Comparison of ENCODE assay signal across 7 mouse cellular contexts in genomic region chr3:105800675-105801190, GRCm38 (mm10). TPM values are rescaled to one million over a fixed set of nuclear protein-coding genes. Genes with fewer than 3 reads are reported as not detected.
DNase-seq lines count a peak whose midpoint lies in the region; ATAC-seq and TF ChIP-seq lines count a peak whose summit lies in the region.

No protein-coding gene starts in this region.

- ATAC-seq in limb, embryonic 13.5 days (ENCODE audit: low FRiP score, low read depth), result peak; percentile 74
- peak; percentile 83 for ATAC-seq in midbrain, embryonic 13.5 days

- no peaks in the 10 kb centered on the region for H3K36me3 ChIP-seq in limb, embryonic 13.5 days
- no peaks in the 10 kb centered on the region for H3K36me3 ChIP-seq in midbrain, embryonic 13.5 days

- peaks cover 46% of the 10 kb centered on the region for H3K4me1 ChIP-seq in bone marrow macrophage, adult 2 months (ENCODE audit: control insufficient read depth, insufficient read depth, low read length)
- peaks cover 33% of the 10 kb centered on the region for H3K4me1 ChIP-seq in limb, embryonic 13.5 days
- peaks cover 32% of the 10 kb centered on the region for H3K4me1 ChIP-seq in midbrain, embryonic 13.5 days (replicated peaks)

- DNase-seq in ovary, postnatal 14 days (ENCODE audit: low spot score), result peak; percentile 18
- no peak for DNase-seq in ovary, postnatal 36 days (ENCODE audit: low spot score)
- peak; percentile 11 to 17 for DNase-seq in gastrocnemius, adult 8-10 months (ENCODE audit: low spot score in 2 of 2)
- peak; percentile 48 for DNase-seq in testis, postnatal 14 days (ENCODE audit: low spot score)

- no peak for TF ChIP-seq CTCF in bone marrow macrophage, adult 2 months (IDR thresholded peaks at IDR 0.05; ENCODE audit: low read depth, low read length)

- peak overlapping the region; percentile 97 for H3K4me3 ChIP-seq in bone marrow macrophage, adult 2 months (ENCODE audit: insufficient read depth, low read length)
- peak overlapping the region; percentile 84 for H3K4me3 ChIP-seq in limb, embryonic 13.5 days
- H3K4me3 ChIP-seq in midbrain, embryonic 13.5 days (replicated peaks), result peak overlapping the region; percentile 87

- H3K9ac ChIP-seq in limb, embryonic 13.5 days, result peak overlapping the region; percentile 96
- H3K9ac ChIP-seq in midbrain, embryonic 13.5 days (replicated peaks), result peak overlapping the region; percentile 92

- H3K4me2 ChIP-seq in limb, embryonic 13.5 days (replicated peaks), result peak overlapping the region; percentile 84
- H3K4me2 ChIP-seq in midbrain, embryonic 13.5 days (replicated peaks), result peak overlapping the region; percentile 88

- H3K9me3 ChIP-seq in limb, embryonic 13.5 days, result no peaks in the 10 kb centered on the region
- H3K9me3 ChIP-seq in midbrain, embryonic 13.5 days, result no peaks in the 10 kb centered on the region

- no peak for TF ChIP-seq POLR2A in bone marrow macrophage, adult 2 months (IDR thresholded peaks at IDR 0.05; ENCODE audit: borderline replicate concordance, low read depth, low read length)

- peak overlapping the region; percentile 82 for H3K27ac ChIP-seq in bone marrow macrophage, adult 2 months (ENCODE audit: insufficient read depth, low read depth, low read length)
- peak overlapping the region; percentile 82 for H3K27ac ChIP-seq in limb, embryonic 13.5 days
- H3K27ac ChIP-seq in midbrain, embryonic 13.5 days, result peak overlapping the region; percentile 92

- WGBS in limb, embryonic 13.5 days, result under 1% methylated on average over 36 of the region's 59 CpGs
- WGBS in midbrain, embryonic 13.5 days, result under 1% methylated on average over 45 of the region's 59 CpGs

- no peaks in the 10 kb centered on the region for H3K27me3 ChIP-seq in limb, embryonic 13.5 days
- no peaks in the 10 kb centered on the region for H3K27me3 ChIP-seq in midbrain, embryonic 13.5 days

RNA-seq across cellular contexts. Expression of gene Rap1a, which starts 0.4 kb away (rescaled TPM):
- polyA plus RNA-seq in bone marrow macrophage, adult 2 months (2012; ENCODE audit: insufficient read depth, insufficient read length, missing spikeins), result 257 and 269 TPM in 2 replicates
- 10 to 100 TPM; 86.6 to 93.8 (median 92.1) TPM for total RNA-seq in gastrocnemius, adult 8-10 months (2022)
- polyA plus RNA-seq in limb, embryonic 13.5 days (2015; fragmentation: Nextera tagmentation; extraction: Ambion mirVana), result 95.5 and 98.4 TPM in 2 replicates
- polyA plus RNA-seq in midbrain, embryonic 13.5 days (2015; fragmentation: Nextera tagmentation; extraction: Ambion mirVana), result 74.3 and 76.1 TPM in 2 replicates
